Mouse (Mus musculus) hindbrain, embryonic 14.5 days (tissue): Measurements from ENCODE around the gene Cdk11b. TPM values are rescaled to one million over a fixed set of nuclear protein-coding genes. Genes with fewer than 3 reads are reported as not detected.
A peak's percentile ranks its signal among the peaks of the same experiment; 100 is the strongest.

Source experiments
- ATAC-seq: fragments of 200-750 bp; cut with Nextera tagmentation; 2 replicates; pipeline ENCODE4 v1.8.0; 2017; ENCODE audit warnings: moderate number of reproducible peaks, mild to moderate bottlenecking, moderate TSS enrichment, moderate library complexity; ENCODE audit not compliant: low FRiP score
- DNase-seq: peaks from one replicate; pipeline ENCODE4 v3.0.0-alpha.2; 2015; ENCODE audit warnings: low spot score
- H3K27ac ChIP-seq: fragments of 300-500 bp; sonication (generic); 2 replicates; pipeline ENCODE4 v1.5.1; 2014; ENCODE audit warnings: mild to moderate bottlenecking, moderate library complexity
- H3K27me3 ChIP-seq: fragments of 300-500 bp; sonication (generic); 2 replicates; pipeline ENCODE4 v1.6.1; 2014; ENCODE audit warnings: mild to moderate bottlenecking, low read length, mixed read lengths; ENCODE audit not compliant: control insufficient read depth, insufficient read depth
- H3K36me3 ChIP-seq: fragments of 300-500 bp; sonication (generic); replicated peaks from 2 replicates; pipeline ENCODE4 v1.6.1; 2014; ENCODE audit not compliant: control insufficient read depth, insufficient read depth
- H3K4me1 ChIP-seq: fragments of 300-500 bp; sonication (generic); replicated peaks from 2 replicates; pipeline ENCODE4 v1.6.1; 2014; ENCODE audit warnings: antibody characterized with exemption, low read length, mixed read lengths; ENCODE audit not compliant: control insufficient read depth, insufficient read depth
- H3K4me2 ChIP-seq: fragments of 300-500 bp; sonication (generic); replicated peaks from 2 replicates; pipeline ENCODE4 v1.6.1; 2014; ENCODE audit warnings: mild to moderate bottlenecking, moderate library complexity
- H3K4me3 ChIP-seq: fragments of 300-500 bp; sonication (generic); replicated peaks from 2 replicates; pipeline ENCODE4 v1.5.1; 2014; ENCODE audit warnings: mild to moderate bottlenecking, low read length
- H3K9ac ChIP-seq: fragments of 300-500 bp; sonication (generic); 2 replicates; pipeline ENCODE4 v1.6.1; 2014
- H3K9me3 ChIP-seq: fragments of 300-500 bp; sonication (generic); 2 replicates; pipeline ENCODE4 v1.6.1; 2016; ENCODE audit warnings: low read length; ENCODE audit not compliant: control insufficient read depth
- WGBS: fragments of 180-500 bp; shearing (Covaris S2); extraction: QIAGEN DNeasy Blood & Tissue Kit; methylation state at CpG from one replicate; pipeline ENCODE4 v1.1.7; 2014; 5-methylcytosine and 5-hydroxymethylcytosine counted together
- polyA plus RNA-seq: library from polyadenylated mRNA; unstranded; fragments of >200 nt; fragmentation: Nextera tagmentation; extraction: Ambion mirVana; gene quantifications from 2 replicates; pipeline ENCODE4 v1.2.1, GENCODE M21; 2014

The Cdk11b gene
- polyA plus RNA-seq, 1 experiment from 2014 or later = 43.2 TPM

DNA sequence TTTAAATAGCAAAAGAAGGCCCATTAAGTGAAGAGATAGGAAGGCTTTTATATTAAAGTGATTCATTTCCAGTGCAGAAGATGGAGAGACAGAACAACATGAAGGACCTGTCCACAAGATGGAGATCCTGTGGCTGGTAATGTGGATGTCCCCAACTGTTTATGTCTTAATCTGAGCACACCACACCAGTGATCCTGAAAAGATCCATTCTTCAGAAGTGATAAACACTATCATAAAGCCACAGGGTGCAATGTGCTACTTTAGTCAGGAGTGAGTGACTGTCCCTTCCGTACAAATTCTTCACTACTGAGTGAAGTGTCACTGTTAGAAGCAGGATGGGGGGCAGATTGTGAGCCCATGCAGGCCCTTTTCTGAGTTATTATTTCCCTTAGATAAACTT, 21.9 kb upstream of the Cdk11b start:
- H3K27me3 ChIP-seq = no peaks in the 10 kb centered on the region
- no peak overlapping the region for H3K27ac ChIP-seq
- peak overlapping the region; percentile 95; the same call in 1 of the 2 replicates for H3K9ac ChIP-seq
- no peak for DNase-seq
- H3K4me3 ChIP-seq = peak overlapping the region; percentile 96
- peak overlapping the region; percentile 86 for H3K4me2 ChIP-seq
- ATAC-seq = no peak
- H3K4me1 ChIP-seq = peaks cover 14% of the 10 kb centered on the region; the same call in 1 of the 2 replicates
- peaks cover 11% of the 10 kb centered on the region for H3K36me3 ChIP-seq
- WGBS = 92% methylated on average over 1 of the region's 1 CpGs
- H3K9me3 ChIP-seq = no peaks in the 10 kb centered on the region

DNA sequence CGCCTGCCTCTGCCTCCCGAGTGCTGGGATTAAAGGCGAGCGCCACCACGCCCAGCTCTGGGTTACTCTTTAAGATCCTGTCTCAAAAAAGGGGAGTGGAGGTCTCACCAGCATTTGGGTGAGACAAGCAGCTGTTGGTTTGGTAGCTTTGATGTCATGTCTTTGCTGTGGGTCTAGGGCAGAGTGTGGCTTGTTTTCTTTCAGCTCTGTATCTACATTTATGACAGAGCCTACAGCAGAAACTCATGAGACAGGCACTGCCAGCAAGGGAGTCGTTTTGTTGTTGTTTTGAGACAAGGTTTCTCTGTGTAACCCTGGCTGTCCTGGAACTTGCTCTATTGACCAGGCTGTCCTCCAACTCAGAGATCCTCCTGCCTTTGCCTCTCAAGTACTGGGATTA, 20.9 kb upstream of the Cdk11b start:
- Histone ChIP-seq H3K27ac (no peak overlapping the region), H3K27me3 (no peaks in the 10 kb centered on the region), H3K4me1 (peaks cover 14% of the 10 kb centered on the region; the same call in 1 of the 2 replicates), H3K9me3 (no peaks in the 10 kb centered on the region), H3K9ac (no peak overlapping the region), H3K4me3 (no peak overlapping the region), H3K4me2 (no peak overlapping the region), H3K36me3 (peaks cover 11% of the 10 kb centered on the region)
- no peak for ATAC-seq
- WGBS = 95% methylated on average over 6 of the region's 6 CpGs
- DNase-seq = no peak

DNA sequence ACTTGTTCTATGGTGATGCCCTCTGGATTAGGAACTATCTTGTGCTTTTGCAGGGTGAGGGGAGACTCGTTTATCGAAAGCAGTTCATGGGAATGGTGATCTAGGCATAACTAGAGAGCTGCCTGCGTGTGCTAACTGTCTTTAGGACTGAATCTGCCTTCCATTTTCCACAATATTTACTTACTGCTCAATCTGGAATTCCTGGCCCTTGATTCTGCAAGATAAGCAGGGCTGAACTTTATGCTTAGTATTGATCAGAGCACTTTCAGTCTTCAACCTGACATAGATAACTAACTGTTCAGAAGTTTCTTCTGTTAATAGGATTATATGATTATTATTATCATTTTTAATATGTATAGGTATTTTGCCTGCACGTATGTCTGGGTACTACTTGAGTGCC, 19.5 kb upstream of the Cdk11b start:
- Histone ChIP-seq H3K27ac (no peak overlapping the region), H3K4me1 (peaks cover 14% of the 10 kb centered on the region; the same call in 1 of the 2 replicates), H3K4me3 (no peak overlapping the region), H3K4me2 (no peak overlapping the region), H3K9me3 (no peaks in the 10 kb centered on the region), H3K27me3 (no peaks in the 10 kb centered on the region), H3K9ac (no peak overlapping the region), H3K36me3 (peaks cover 19% of the 10 kb centered on the region)
- DNase-seq = no peak
- no peak for ATAC-seq
- 96% methylated on average over 4 of the region's 4 CpGs for WGBS

DNA sequence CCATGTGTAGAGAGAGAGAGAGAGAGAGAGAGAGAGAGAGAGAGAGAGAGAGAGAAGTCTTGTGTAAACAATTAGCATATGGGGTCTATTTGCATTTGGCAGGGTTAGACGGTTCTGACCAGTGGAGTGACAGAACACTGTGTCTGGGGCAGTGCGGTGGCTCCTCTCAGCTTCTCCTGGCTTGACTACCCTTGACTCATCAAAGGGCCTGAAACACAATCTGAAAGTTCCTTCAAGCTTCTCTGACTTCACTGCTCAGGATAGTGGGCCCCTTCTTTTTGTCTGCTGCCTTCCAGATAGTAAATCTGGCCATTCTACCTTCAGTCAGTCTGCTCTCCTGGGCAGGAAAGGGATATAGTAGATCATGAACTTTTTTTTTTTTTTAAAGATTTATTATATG, 17.8 kb upstream of the Cdk11b start:
- 73% methylated on average over 2 of the region's 2 CpGs for WGBS

DNA sequence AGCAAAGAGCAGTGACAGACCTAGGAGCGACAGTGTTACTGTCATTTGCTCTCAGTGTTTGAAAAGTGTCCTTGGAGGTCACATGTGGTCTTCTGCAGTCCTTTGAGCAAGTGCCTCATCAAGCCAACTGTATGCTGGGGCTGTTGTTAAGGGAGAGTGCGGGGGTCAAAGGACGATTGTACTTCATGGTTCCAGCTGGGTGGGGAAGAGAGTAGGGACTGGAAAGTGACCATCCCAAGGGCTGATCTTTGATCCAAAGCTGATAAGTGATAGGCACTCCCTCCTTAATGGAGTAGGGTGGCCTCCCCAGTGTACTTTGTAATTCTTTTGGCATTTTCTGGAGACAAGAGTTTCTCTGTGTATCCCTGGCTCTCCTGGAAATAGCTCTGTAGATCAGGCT, 12.8 kb upstream of the Cdk11b start:
- no peak overlapping the region for H3K4me2 ChIP-seq
- no peaks in the 10 kb centered on the region for H3K4me1 ChIP-seq
- H3K36me3 ChIP-seq = peaks cover 71% of the 10 kb centered on the region
- H3K27ac ChIP-seq = no peak overlapping the region
- no peak overlapping the region for H3K9ac ChIP-seq
- no peaks in the 10 kb centered on the region for H3K27me3 ChIP-seq
- ATAC-seq (no peak), DNase-seq (no peak)
- WGBS = 91% methylated on average over 3 of the region's 3 CpGs
- no peaks in the 10 kb centered on the region for H3K9me3 ChIP-seq
- no peak overlapping the region for H3K4me3 ChIP-seq

More for the DNA sequence above, 17.8 kb upstream of the Cdk11b start:
- H3K4me2 ChIP-seq = no peak overlapping the region
- H3K27ac ChIP-seq = no peak overlapping the region
- ATAC-seq = no peak
- H3K36me3 ChIP-seq = peaks cover 34% of the 10 kb centered on the region
- H3K4me1 ChIP-seq = peaks cover 9% of the 10 kb centered on the region; the same call in 1 of the 2 replicates
- H3K9me3 ChIP-seq = no peaks in the 10 kb centered on the region
- H3K4me3 ChIP-seq = no peak overlapping the region
- no peak for DNase-seq
- H3K9ac ChIP-seq = no peak overlapping the region
- no peaks in the 10 kb centered on the region for H3K27me3 ChIP-seq

DNA sequence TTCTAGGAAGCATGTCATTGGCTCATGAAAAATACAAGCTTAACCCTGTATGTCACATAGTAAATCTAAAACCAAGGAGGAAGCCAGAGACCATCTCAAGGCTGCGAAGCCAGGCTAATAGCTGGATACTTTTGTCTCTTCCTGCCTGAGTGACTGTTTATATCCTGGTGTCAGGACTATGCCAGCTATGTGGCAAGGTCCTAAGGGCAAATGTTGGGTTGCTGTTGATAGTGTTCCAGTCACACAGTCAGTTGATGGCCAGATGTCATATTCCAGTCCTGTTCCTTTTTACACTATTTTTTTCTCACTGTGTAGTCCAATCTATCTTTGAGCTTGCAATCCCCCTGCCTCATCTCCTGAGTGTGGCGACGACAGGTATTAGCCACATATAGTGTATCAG, 11.4 kb upstream of the Cdk11b start:
- Histone ChIP-seq H3K27ac (no peak overlapping the region), H3K27me3 (no peaks in the 10 kb centered on the region), H3K4me3 (no peak overlapping the region), H3K4me2 (no peak overlapping the region), H3K36me3 (peaks cover 85% of the 10 kb centered on the region), H3K9me3 (no peaks in the 10 kb centered on the region), H3K4me1 (no peaks in the 10 kb centered on the region), H3K9ac (no peak overlapping the region)
- DNase-seq (no peak), ATAC-seq (no peak)
- 98% methylated on average over 3 of the region's 3 CpGs for WGBS

DNA sequence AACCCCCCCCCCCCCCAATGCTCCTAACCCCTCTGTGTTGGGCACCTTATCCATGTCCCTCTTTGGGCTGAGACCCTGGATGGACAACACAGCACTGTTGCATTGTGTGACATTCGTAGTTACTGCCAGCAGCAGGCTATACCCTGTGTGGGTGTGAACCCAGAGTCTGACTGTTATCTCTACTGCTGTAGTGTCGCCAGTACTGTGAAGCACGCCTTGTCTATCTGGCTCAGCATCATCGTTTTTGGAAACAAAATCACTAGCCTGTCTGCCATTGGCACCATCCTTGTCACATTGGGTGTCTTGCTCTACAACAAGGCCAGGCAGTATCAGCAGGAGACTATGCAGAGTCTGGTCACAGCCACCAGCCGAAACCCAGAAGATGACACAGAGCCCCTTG, 6.3 kb upstream of the Cdk11b start:
- no peak overlapping the region for H3K4me2 ChIP-seq
- H3K9ac ChIP-seq = no peak overlapping the region
- ATAC-seq (no peak), DNase-seq (no peak)
- H3K9me3 ChIP-seq = no peaks in the 10 kb centered on the region
- H3K4me3 ChIP-seq = no peak overlapping the region
- no peak overlapping the region for H3K27ac ChIP-seq
- peaks cover under 1% of the 10 kb centered on the region; the same call in 1 of the 2 replicates for H3K4me1 ChIP-seq
- WGBS = 94% methylated on average over 5 of the region's 5 CpGs
- no peaks in the 10 kb centered on the region for H3K27me3 ChIP-seq
- H3K36me3 ChIP-seq = peaks cover 83% of the 10 kb centered on the region

DNA sequence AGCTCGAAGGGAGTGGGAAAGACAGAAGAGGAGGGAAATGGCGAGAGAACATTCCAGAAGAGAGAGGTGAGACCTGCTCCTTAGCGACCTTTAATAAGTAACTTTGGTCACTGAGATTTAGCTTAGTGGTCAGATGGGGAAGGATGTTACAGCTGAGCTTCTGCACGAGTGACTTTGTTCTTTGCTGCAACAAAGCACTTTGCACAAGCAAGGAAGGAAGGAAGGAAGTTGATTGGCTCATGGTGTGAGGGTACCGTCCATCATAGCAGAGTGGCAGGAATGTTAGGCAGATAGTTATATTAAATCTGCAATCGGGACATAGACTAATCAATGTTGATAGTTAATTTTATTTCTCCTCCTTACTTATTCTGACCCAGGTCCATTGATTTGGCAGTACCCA, 5.6 kb downstream of the Cdk11b start:
- H3K27ac ChIP-seq = no peak overlapping the region
- H3K4me3 ChIP-seq = no peak overlapping the region
- ATAC-seq = no peak
- no peaks in the 10 kb centered on the region for H3K27me3 ChIP-seq
- peaks cover 83% of the 10 kb centered on the region for H3K36me3 ChIP-seq
- 91% methylated on average over 6 of the region's 6 CpGs for WGBS
- no peaks in the 10 kb centered on the region for H3K9me3 ChIP-seq
- H3K4me1 ChIP-seq = peaks cover 3% of the 10 kb centered on the region
- H3K9ac ChIP-seq = no peak overlapping the region
- no peak for DNase-seq
- no peak overlapping the region for H3K4me2 ChIP-seq

DNA sequence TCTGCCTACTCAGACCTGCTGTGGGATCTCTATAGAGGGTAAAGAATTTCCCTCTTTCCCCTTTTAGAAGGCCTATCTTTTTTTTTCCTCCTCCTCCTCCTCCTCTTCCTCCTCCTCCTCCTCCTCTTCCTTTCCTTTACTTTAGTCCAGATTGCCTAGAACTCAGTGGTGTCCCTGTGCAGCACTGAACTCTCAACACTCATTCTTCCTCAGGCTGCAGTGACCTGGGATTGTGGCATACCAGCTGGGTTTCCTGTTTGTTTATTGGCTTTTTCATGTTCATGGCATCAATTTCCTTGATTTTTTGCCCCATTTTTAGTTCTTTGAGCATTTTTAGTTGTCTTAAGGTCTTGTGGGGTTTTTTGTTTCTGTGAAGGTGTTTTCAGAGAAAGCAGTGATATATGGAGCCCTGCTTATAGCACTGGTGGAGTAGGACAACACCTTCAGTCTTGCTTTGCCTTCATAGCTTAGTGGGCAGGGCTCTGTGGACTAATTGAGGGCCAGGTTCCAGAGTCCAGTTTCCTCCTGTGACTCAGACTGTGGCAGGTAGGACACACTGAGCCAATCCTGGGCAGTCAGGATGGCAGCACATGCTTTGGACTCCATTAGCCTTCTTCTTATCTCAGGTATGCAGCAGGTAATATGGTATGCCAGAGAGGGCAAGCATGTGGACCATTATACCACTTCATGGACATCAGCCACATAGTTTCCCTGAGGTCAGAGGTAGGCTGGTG, 11.3 kb downstream of the Cdk11b start:
- ATAC-seq (no peak), DNase-seq (no peak)
- Histone ChIP-seq H3K4me1 (no peaks in the 10 kb centered on the region), H3K9me3 (no peaks in the 10 kb centered on the region), H3K4me2 (no peak overlapping the region), H3K27ac (no peak overlapping the region), H3K27me3 (no peaks in the 10 kb centered on the region), H3K4me3 (no peak overlapping the region), H3K36me3 (peaks cover 94% of the 10 kb centered on the region), H3K9ac (no peak overlapping the region)

DNA sequence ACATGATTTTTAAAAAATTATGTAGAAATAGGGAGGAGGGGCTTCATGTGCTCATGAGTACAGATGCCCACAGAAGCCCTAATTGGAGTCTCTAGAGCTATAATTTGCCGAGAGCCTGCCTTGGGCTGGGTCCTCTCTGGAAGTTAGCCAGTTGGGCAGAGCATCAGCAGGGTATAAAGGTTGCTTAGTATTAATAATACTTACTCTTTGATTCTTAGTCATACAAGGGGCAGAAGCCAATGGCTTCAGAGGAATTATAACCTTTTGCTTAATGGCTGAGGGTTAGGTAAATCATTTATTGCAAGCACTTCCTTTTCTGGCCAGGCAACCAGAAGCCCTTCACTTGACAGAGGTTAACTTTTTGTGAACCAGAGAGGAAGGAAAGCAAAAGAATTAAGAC, 18.9 kb downstream of the Cdk11b start:
- Histone ChIP-seq H3K4me3 (no peak overlapping the region), H3K27me3 (no peaks in the 10 kb centered on the region), H3K27ac (no peak overlapping the region), H3K9ac (no peak overlapping the region), H3K4me2 (no peak overlapping the region), H3K9me3 (no peaks in the 10 kb centered on the region), H3K36me3 (peaks cover 95% of the 10 kb centered on the region), H3K4me1 (no peaks in the 10 kb centered on the region)
- 94% methylated on average over 1 of the region's 1 CpGs for WGBS
- DNase-seq (no peak), ATAC-seq (no peak)
